Mouse (Mus musculus): ENCODE data around the gene Meiob.

The Meiob gene

GRCm38 (mm10) chr17:24819469-24819868 lies 15.4 kb downstream of the Meiob start:
- no peak for DNase-seq (ENCODE audit: inconsistent age in 2 of 2, low spot score in 1 of 2)

GRCm38 (mm10) chr17:24821351-24822280 lies 17.5 kb downstream of the Meiob start:
- DNase-seq (ENCODE audit: inconsistent age in 2 of 2, low spot score in 1 of 2): peak; percentile 19 to 48

GRCm38 (mm10) chr17:24839842-24840241 lies 35.8 kb downstream of the Meiob start, which contains the start of gene Hagh:
Gene Hagh, plus strand, starts transcription at chr17:24840143.
- no peak for DNase-seq (ENCODE audit: inconsistent age in 2 of 2, low spot score in 1 of 2)

GRCm38 (mm10) chr17:24840341-24840740 lies 36.3 kb downstream of the Meiob start:
- peak; percentile 24 to 60 for DNase-seq (ENCODE audit: inconsistent age in 2 of 2, low spot score in 1 of 2)

GRCm38 (mm10) chr17:24841133-24841532 lies 37.0 kb downstream of the Meiob start:
- peak; percentile 13 to 48 for DNase-seq (ENCODE audit: inconsistent age in 2 of 2, low spot score in 1 of 2)

GRCm38 (mm10) chr17:24842631-24843030 lies 38.5 kb downstream of the Meiob start:
- peak in 1 of 2 experiments; percentile 47 for DNase-seq (ENCODE audit: inconsistent age in 2 of 2, low spot score in 1 of 2)

- DNase-seq (ENCODE audit: inconsistent age in 2 of 2, low spot score in 1 of 2): no peak
These were observed 40.4 kb downstream of the Meiob start for GRCm38 (mm10) chr17:24844525-24844924.

- DNase-seq (ENCODE audit: inconsistent age in 2 of 2, low spot score in 1 of 2): no peak
These were observed 43.3 kb downstream of the Meiob start for GRCm38 (mm10) chr17:24847386-24847785.

- no peak for DNase-seq (ENCODE audit: inconsistent age in 2 of 2, low spot score in 1 of 2)
These were observed 44.5 kb downstream of the Meiob start for GRCm38 (mm10) chr17:24848600-24849031.

GRCm38 (mm10) chr17:24849733-24850064 lies 45.6 kb downstream of the Meiob start:
- no peak for DNase-seq (ENCODE audit: inconsistent age in 2 of 2, low spot score in 1 of 2)

- peak; percentile 97 to 99 for DNase-seq (ENCODE audit: inconsistent age in 2 of 2, low spot score in 1 of 2)
These were observed 46.1 kb downstream of the Meiob start, which contains the start of gene Fahd1 for GRCm38 (mm10) chr17:24850065-24850772. Gene Fahd1, minus strand, starts transcription at chr17:24850364.

GRCm38 (mm10) chr17:24850773-24851127 lies 46.7 kb downstream of the Meiob start:
- no peak for DNase-seq (ENCODE audit: inconsistent age in 2 of 2, low spot score in 1 of 2)

- no peak for DNase-seq (ENCODE audit: inconsistent age in 2 of 2, low spot score in 1 of 2)
These were observed 47.5 kb downstream of the Meiob start for GRCm38 (mm10) chr17:24851381-24852125.

- DNase-seq (ENCODE audit: inconsistent age in 2 of 2, low spot score in 1 of 2): peak; percentile 39 to 63
These were observed 51.9 kb downstream of the Meiob start for GRCm38 (mm10) chr17:24855838-24856464.

GRCm38 (mm10) chr17:24856589-24856988 lies 52.5 kb downstream of the Meiob start:
- no peak for DNase-seq (ENCODE audit: inconsistent age in 2 of 2, low spot score in 1 of 2)

GRCm38 (mm10) chr17:24857831-24858470 lies 53.9 kb downstream of the Meiob start:
- DNase-seq (ENCODE audit: inconsistent age in 2 of 2, low spot score in 1 of 2): no peak

- no peak for DNase-seq (ENCODE audit: inconsistent age in 2 of 2, low spot score in 1 of 2)
These were observed 54.9 kb downstream of the Meiob start for GRCm38 (mm10) chr17:24858967-24859366.

GRCm38 (mm10) chr17:24860076-24860475 lies 56.0 kb downstream of the Meiob start:
- DNase-seq (ENCODE audit: inconsistent age in 2 of 2, low spot score in 1 of 2): no peak

- no peak for DNase-seq (ENCODE audit: inconsistent age in 2 of 2, low spot score in 1 of 2)
These were observed 57.7 kb downstream of the Meiob start for GRCm38 (mm10) chr17:24861785-24862184.

GRCm38 (mm10) chr17:24865776-24866175 lies 61.7 kb downstream of the Meiob start, which contains the start of gene Igfals:
Gene Igfals, plus strand, starts transcription at chr17:24865997.
- DNase-seq (ENCODE audit: inconsistent age in 2 of 2, low spot score in 1 of 2): no peak

Data from adrenal gland, adult (tissue).